Mouse (Mus musculus): ENCODE data around the gene Trim24.
"Not testable (repeated sequence)": the region's sequence is repeated elsewhere in the genome, so short reads cannot be mapped to it uniquely, and the experiment has no call there.

DNA sequence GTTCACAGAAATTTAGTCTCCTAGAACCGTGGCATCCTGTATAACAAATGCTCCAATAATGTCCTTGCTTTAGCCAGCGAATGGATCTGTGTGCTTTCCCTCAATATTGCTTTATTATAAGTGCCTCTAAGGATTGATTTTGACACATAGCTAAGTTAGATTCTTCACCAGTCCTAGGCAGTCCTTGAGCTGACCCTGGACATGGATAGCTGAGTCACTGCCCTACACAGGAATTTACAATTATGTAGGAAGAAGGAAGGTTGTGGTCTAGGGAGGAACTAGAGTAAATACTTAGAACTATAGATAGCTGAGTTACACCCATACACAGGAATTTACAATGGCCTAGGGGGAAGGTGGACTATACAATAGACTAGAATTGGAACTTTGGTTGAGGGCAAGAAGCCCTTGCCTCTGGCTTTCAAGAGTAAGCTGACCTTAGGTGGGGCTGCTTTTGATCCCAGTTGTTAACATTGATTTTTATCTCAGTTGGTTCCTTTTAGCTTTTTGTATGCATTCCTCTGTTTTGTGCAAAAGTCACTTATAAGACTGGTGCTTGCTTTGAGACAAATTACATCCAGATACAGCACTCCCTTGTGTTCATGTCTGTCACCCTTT is 33.6 kb upstream of the Trim24 start:
- not testable (repeated sequence) for TF ChIP-seq EP300, CTCF (IDR thresholded peaks at IDR 0.05; ENCODE audit: low read depth)
